Mouse (Mus musculus) common myeloid progenitor, adult 5-6 weeks (primary cell): ENCODE results near the gene Cyb5d2. TPM values are rescaled to one million over a fixed set of nuclear protein-coding genes. Genes with fewer than 3 reads are reported as not detected.

Experiments used
- total RNA-seq: library from RNA; stranded (forward); fragments of 200-1000, 187-1606 nt; gene quantifications from 2 replicates; pipeline ENCODE4 v1.2.3, GENCODE M21; 2017

The Cyb5d2 gene
- total RNA-seq, 1 experiment from 2014 or later, result 8.4 TPM

Other genes starting within 250 kb of the Cyb5d2 start
- gene Spns3, start 245.6 kb downstream of the Cyb5d2 start, total RNA-seq, result 20.5 and 29.3 TPM in 2 replicates
- gene Ube2g1, start 188.9 kb downstream of the Cyb5d2 start, total RNA-seq, result 37.2 and 41.3 TPM in 2 replicates
- gene Ankfy1, start 106.1 kb downstream of the Cyb5d2 start, total RNA-seq, result 32.6 and 38.1 TPM in 2 replicates
- gene Zzef1, start 84 bp upstream of the Cyb5d2 start, total RNA-seq, result 23.3 and 32.4 TPM in 2 replicates
- gene Atp2a3, start 165.0 kb upstream of the Cyb5d2 start, total RNA-seq, result 42.5 and 60.0 TPM in 2 replicates
- gene P2rx1, start 203.0 kb upstream of the Cyb5d2 start, total RNA-seq, result 9.4 and 14.6 TPM in 2 replicates
- gene Camkk1, start 222.9 kb upstream of the Cyb5d2 start, total RNA-seq, result 1.6 and 1.8 TPM in 2 replicates